Mouse (Mus musculus) embryo, embryonic 10 days (tissue): Measurements from ENCODE around the gene Rapgef6.

Source experiments
- DNase-seq: peaks from one replicate; pipeline ENCODE4 v3.0.0-alpha.2; 2015; ENCODE audit warnings: low spot score

Gene Rapgef6

GRCm38 (mm10) chr11:54735114-54735513, 212.5 kb downstream of the Rapgef6 start:
- no peak for DNase-seq

GRCm38 (mm10) chr11:54736903-54737302, 214.3 kb downstream of the Rapgef6 start:
- DNase-seq = no peak

- DNase-seq = no peak
Observed at GRCm38 (mm10) chr11:54739012-54739750, 216.5 kb downstream of the Rapgef6 start.

- DNase-seq = no peak
Observed at GRCm38 (mm10) chr11:54741330-54741729, 218.7 kb downstream of the Rapgef6 start.

GRCm38 (mm10) chr11:54744231-54744630, 221.6 kb downstream of the Rapgef6 start:
- DNase-seq = no peak
